Mouse (Mus musculus) kidney, embryonic 15.5 days (tissue): ENCODE results near the gene Syvn1. TPM values are rescaled to one million over a fixed set of nuclear protein-coding genes. Genes with fewer than 3 reads are reported as not detected.
"Not testable (repeated sequence)": the region's sequence is repeated elsewhere in the genome, so short reads cannot be mapped to it uniquely, and the experiment has no call there.

Experiments
- ATAC-seq: fragments of 200-750 bp; cut with Nextera tagmentation; replicated peaks from 2 replicates; pipeline ENCODE4 v1.8.0; 2017; ENCODE audit warnings: moderate TSS enrichment; ENCODE audit not compliant: low FRiP score
- H3K27ac ChIP-seq: fragments of 300-500 bp; sonication (generic); 2 replicates; pipeline ENCODE4 v1.5.1; 2015; ENCODE audit warnings: mild to moderate bottlenecking, inconsistent platforms
- H3K27me3 ChIP-seq: fragments of 300-500 bp; sonication (generic); 2 replicates; pipeline ENCODE4 v1.6.1; 2015; ENCODE audit warnings: inconsistent platforms
- H3K36me3 ChIP-seq: fragments of 300-500 bp; sonication (generic); 2 replicates; pipeline ENCODE4 v1.6.1; 2015; ENCODE audit warnings: inconsistent platforms
- H3K4me1 ChIP-seq: fragments of 300-500 bp; sonication (generic); 2 replicates; pipeline ENCODE4 v1.6.1; 2015; ENCODE audit warnings: inconsistent platforms
- H3K4me2 ChIP-seq: fragments of 300-500 bp; sonication (generic); 2 replicates; pipeline ENCODE4 v1.6.1; 2015; ENCODE audit warnings: moderate library complexity, mild to moderate bottlenecking, inconsistent platforms
- H3K4me3 ChIP-seq: fragments of 300-500 bp; sonication (generic); replicated peaks from 2 replicates; pipeline ENCODE4 v1.5.1; 2015; ENCODE audit warnings: mild to moderate bottlenecking, inconsistent platforms
- H3K9ac ChIP-seq: fragments of 300-500 bp; sonication (generic); 2 replicates; pipeline ENCODE4 v1.6.1; 2015; ENCODE audit warnings: mild to moderate bottlenecking, inconsistent platforms
- H3K9me3 ChIP-seq: fragments of 300-500 bp; sonication (generic); replicated peaks from 2 replicates; pipeline ENCODE4 v1.6.1; 2016; ENCODE audit warnings: inconsistent platforms
- WGBS: fragments of 180-500 bp; shearing (Covaris S2); methylation state at CpG from one replicate; pipeline ENCODE4 v1.1.7; 2015; ENCODE audit warnings: mixed read lengths; 5-methylcytosine and 5-hydroxymethylcytosine counted together
- polyA plus RNA-seq: library from polyadenylated mRNA; unstranded; fragments of >200 nt; fragmentation: Nextera tagmentation; extraction: Ambion mirVana; gene quantifications from 2 replicates; pipeline ENCODE4 v1.2.1, GENCODE M21; 2015

Syvn1 gene
- polyA plus RNA-seq, 1 experiment from 2014 or later, result 35.6 TPM

- Histone ChIP-seq H3K9ac (no peak overlapping the region), H3K4me3 (no peak overlapping the region), H3K4me1 (peaks cover 20% of the 10 kb centered on the region), H3K27ac (no peak overlapping the region), H3K9me3 (no peaks in the 10 kb centered on the region), H3K36me3 (no peaks in the 10 kb centered on the region), H3K4me2 (no peak overlapping the region), H3K27me3 (no peaks in the 10 kb centered on the region)
- 70% methylated on average over 3 of the region's 3 CpGs for WGBS
- no peak for ATAC-seq
Observed at GRCm38 (mm10) chr19:6020276-6020675, 26.1 kb upstream of the Syvn1 start.

DNA sequence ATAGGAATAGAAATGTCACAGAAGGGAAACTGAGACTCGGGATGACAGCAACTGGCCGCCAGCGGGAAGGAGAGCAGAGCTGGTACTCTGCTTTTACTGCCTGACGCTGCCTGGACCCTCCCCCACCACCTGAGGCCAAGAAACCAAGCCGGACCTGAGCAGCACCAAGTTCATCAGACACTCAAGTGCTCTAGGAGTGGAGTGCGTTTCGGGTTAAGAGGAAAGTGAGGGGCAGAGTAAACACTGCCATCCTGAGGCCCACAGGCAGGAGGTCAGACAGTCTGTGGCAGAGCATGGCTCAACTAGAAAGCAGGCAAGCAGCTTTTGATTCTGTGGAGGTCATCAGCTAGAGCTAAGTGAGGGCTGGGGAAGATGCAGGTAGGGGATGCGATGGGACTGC is 23.3 kb upstream of the Syvn1 start:
- Histone ChIP-seq H3K36me3 (no peaks in the 10 kb centered on the region), H3K4me3 (no peak overlapping the region), H3K27ac (no peak overlapping the region), H3K9me3 (no peaks in the 10 kb centered on the region), H3K9ac (no peak overlapping the region), H3K27me3 (no peaks in the 10 kb centered on the region), H3K4me2 (no peak overlapping the region), H3K4me1 (0 out of 2 replicates have a peak, but pooled peaks cover under 1% of the 10 kb centered on the region)
- WGBS, result 44% methylated on average over 8 of the region's 8 CpGs
- no peak for ATAC-seq

GRCm38 (mm10) chr19:6023930-6024329 is 22.4 kb upstream of the Syvn1 start:
- WGBS, result 84% methylated on average over 7 of the region's 7 CpGs
- no peaks in the 10 kb centered on the region for H3K27me3 ChIP-seq
- H3K9me3 ChIP-seq, result no peaks in the 10 kb centered on the region
- H3K9ac ChIP-seq, result no peak overlapping the region
- no peak overlapping the region for H3K4me3 ChIP-seq
- H3K4me1 ChIP-seq, result no peaks in the 10 kb centered on the region
- H3K27ac ChIP-seq, result no peak overlapping the region
- H3K4me2 ChIP-seq, result no peak overlapping the region
- no peaks in the 10 kb centered on the region for H3K36me3 ChIP-seq
- ATAC-seq, result no peak

GRCm38 (mm10) chr19:6028991-6029390 is 17.4 kb upstream of the Syvn1 start:
- no peak overlapping the region for H3K27ac ChIP-seq
- 83% methylated on average over 6 of the region's 6 CpGs for WGBS
- H3K4me2 ChIP-seq, result no peak overlapping the region
- no peaks in the 10 kb centered on the region for H3K4me1 ChIP-seq
- no peak for ATAC-seq
- no peak overlapping the region for H3K4me3 ChIP-seq
- no peaks in the 10 kb centered on the region for H3K9me3 ChIP-seq
- no peaks in the 10 kb centered on the region for H3K27me3 ChIP-seq
- H3K36me3 ChIP-seq, result no peaks in the 10 kb centered on the region
- H3K9ac ChIP-seq, result no peak overlapping the region

DNA sequence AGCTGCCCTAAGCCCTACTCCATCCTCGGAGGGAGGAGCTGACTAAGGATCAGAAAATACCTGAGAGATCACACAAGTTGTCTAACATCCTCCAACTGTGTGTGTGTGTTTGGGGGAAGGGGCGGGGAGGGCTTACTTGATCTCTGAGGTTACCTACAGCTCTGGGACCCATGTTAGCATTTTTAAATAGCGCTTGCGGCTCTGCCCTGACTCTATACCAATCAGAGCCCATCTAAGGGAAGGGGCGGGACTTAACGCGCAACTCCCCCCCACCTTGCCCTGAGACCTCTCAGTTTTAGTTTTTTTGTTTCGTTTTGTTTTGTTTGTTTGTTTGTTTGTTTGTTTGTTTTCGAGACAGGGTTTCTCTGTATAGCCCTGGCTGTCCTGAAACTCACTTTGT is 16.9 kb upstream of the Syvn1 start:
- Histone ChIP-seq H3K9ac (no peak overlapping the region), H3K4me2 (no peak overlapping the region), H3K4me3 (no peak overlapping the region), H3K36me3 (no peaks in the 10 kb centered on the region), H3K27me3 (no peaks in the 10 kb centered on the region), H3K4me1 (no peaks in the 10 kb centered on the region), H3K27ac (no peak overlapping the region), H3K9me3 (no peaks in the 10 kb centered on the region)
- 84% methylated on average over 9 of the region's 9 CpGs for whole genome bisulfite sequencing
- ATAC-seq, result no peak

GRCm38 (mm10) chr19:6030520-6031280 is 15.7 kb upstream of the Syvn1 start:
- no peaks in the 10 kb centered on the region for H3K4me1 ChIP-seq
- ATAC-seq, result no peak
- H3K36me3 ChIP-seq, result no peaks in the 10 kb centered on the region
- no peak overlapping the region for H3K27ac ChIP-seq
- no peaks in the 10 kb centered on the region for H3K27me3 ChIP-seq
- H3K4me3 ChIP-seq, result no peak overlapping the region
- WGBS, result 75% methylated on average over 14 of the region's 14 CpGs
- no peak overlapping the region for H3K9ac ChIP-seq
- no peaks in the 10 kb centered on the region for H3K9me3 ChIP-seq
- no peak overlapping the region for H3K4me2 ChIP-seq

DNA sequence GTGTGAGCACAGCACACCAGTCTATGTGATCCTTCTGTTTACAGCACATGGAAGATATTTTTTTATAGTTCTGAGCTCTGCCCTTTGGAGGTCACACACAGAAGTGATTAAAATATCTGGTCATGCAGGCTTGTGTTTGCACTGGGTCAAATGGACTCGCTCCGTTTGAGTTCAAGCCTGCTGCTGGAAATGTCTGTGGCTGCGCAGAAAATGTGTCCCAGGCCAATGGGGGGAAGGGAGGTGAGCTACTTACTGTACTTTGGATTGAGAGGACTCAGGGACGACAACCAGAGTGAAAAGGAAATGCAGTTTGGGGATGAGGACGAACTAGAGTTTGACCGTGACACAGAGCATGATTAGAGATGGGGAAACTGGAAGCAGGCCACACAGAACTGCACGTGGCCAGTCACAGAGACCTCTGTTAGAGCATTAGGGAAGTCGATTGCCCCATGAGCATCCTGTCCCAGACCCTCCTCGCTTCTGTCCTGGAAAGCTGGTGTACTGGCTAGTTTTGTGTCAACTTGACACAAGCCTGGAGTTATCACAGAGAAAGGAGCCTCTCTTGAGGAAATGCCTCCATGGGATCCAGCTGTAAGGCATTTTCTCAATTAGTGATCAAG is 10.3 kb upstream of the Syvn1 start:
- no peak overlapping the region for H3K27ac ChIP-seq
- H3K9me3 ChIP-seq, result no peaks in the 10 kb centered on the region
- H3K4me1 ChIP-seq, result no peaks in the 10 kb centered on the region
- H3K9ac ChIP-seq, result no peak overlapping the region
- no peak for ATAC-seq
- no peaks in the 10 kb centered on the region for H3K36me3 ChIP-seq
- no peak overlapping the region for H3K4me3 ChIP-seq
- 70% methylated on average over 9 of the region's 9 CpGs for WGBS
- H3K4me2 ChIP-seq, result no peak overlapping the region
- H3K27me3 ChIP-seq, result no peaks in the 10 kb centered on the region

DNA sequence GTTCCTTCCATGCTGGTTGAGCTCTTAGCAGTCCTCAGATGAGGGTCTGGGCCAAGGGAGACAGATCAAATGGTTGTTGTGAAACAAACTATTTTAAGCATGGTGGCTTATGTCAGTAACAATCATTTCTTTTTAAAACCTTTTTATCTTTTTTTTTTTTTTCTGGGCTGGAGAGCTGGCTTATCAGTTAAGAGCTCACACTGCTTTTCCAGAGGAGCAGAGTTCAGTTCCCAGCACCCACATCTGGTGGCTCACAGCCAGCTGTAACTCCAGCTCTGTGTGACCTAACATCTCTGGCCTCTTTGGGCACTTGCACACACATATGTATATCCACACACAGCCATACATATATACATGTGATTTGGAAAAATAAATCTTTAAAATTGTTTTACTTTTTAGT is 8.7 kb upstream of the Syvn1 start:
- H3K4me3 ChIP-seq, result no peak overlapping the region
- no peak for ATAC-seq
- H3K27ac ChIP-seq, result no peak overlapping the region
- no peaks in the 10 kb centered on the region for H3K36me3 ChIP-seq
- no peak overlapping the region for H3K9ac ChIP-seq
- H3K9me3 ChIP-seq, result no peaks in the 10 kb centered on the region
- peaks cover 11% of the 10 kb centered on the region for H3K4me1 ChIP-seq
- no peak overlapping the region for H3K4me2 ChIP-seq
- no peaks in the 10 kb centered on the region for H3K27me3 ChIP-seq

DNA sequence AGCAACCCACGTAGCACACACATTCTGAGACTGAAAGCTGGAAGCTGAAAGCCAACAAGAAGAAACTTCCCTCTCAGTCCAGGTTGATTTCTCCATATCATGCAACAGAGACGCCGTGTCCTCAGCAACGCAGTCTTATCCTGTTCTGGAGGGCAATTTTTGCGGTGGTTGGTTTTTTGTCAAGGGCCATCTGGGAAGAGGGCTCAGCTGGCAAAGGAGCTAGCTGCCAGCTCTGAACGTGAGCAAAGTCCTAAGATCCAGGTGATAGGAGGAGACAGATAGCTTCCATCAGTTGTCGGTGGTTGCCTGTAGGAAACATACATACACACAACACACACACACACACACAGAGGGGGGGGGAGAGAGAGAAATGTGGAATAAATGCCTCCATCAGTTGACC is 8.1 kb upstream of the Syvn1 start:
- no peak overlapping the region for H3K27ac ChIP-seq
- WGBS, result 82% methylated on average over 7 of the region's 7 CpGs
- H3K4me3 ChIP-seq, result no peak overlapping the region
- H3K4me1 ChIP-seq, result peaks cover 11% of the 10 kb centered on the region
- H3K9me3 ChIP-seq, result no peaks in the 10 kb centered on the region
- no peaks in the 10 kb centered on the region for H3K36me3 ChIP-seq
- no peaks in the 10 kb centered on the region for H3K27me3 ChIP-seq
- ATAC-seq, result no peak
- H3K9ac ChIP-seq, result no peak overlapping the region
- H3K4me2 ChIP-seq, result no peak overlapping the region

DNA sequence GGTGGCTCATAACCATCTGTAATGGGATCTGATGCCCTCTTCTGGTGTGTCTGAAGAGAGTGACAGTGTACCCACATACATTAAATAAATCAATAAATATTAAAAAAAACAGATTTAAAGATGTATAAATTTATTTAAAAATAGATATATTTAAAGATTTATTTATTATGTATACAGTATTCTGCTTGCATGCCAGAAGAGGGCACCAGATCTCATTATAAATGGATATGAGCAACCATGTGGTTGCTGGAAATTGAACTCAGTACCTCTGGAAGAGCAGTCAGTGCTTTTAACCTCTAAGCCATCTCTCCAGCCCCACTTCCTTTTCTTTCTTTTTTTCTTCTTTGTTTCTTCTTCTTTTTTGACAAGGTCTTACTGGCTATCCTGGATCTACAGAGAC is 6.4 kb upstream of the Syvn1 start:
- no peak overlapping the region for H3K4me3 ChIP-seq
- no peaks in the 10 kb centered on the region for H3K27me3 ChIP-seq
- H3K9me3 ChIP-seq, result no peaks in the 10 kb centered on the region
- no peaks in the 10 kb centered on the region for H3K36me3 ChIP-seq
- H3K4me1 ChIP-seq, result peaks cover 12% of the 10 kb centered on the region
- H3K4me2 ChIP-seq, result no peak overlapping the region
- no peak overlapping the region for H3K27ac ChIP-seq
- no peak for ATAC-seq
- H3K9ac ChIP-seq, result no peak overlapping the region

GRCm38 (mm10) chr19:6042293-6042692 is 4.1 kb upstream of the Syvn1 start:
- ATAC-seq, result no peak
- H3K4me2 ChIP-seq, result no peak overlapping the region

GRCm38 (mm10) chr19:6044102-6044501 is 2.3 kb upstream of the Syvn1 start:
- not testable (repeated sequence) for H3K4me2 ChIP-seq, H3K27ac ChIP-seq, H3K9ac ChIP-seq, H3K4me3 ChIP-seq, ATAC-seq, H3K27me3 ChIP-seq, H3K9me3 ChIP-seq
- Histone ChIP-seq H3K36me3 (peaks cover 11% of the 10 kb centered on the region), H3K4me1 (peaks cover 38% of the 10 kb centered on the region)
- WGBS, result 63% methylated on average over 4 of the region's 4 CpGs

More at GRCm38 (mm10) chr19:6042293-6042692, 4.1 kb upstream of the Syvn1 start:
- Histone ChIP-seq H3K36me3 (no peaks in the 10 kb centered on the region), H3K9ac (0 out of 2 replicates have a peak overlapping the region, but pooled peaks have one; percentile 10), H3K4me3 (no peak overlapping the region), H3K4me1 (peaks cover 22% of the 10 kb centered on the region), H3K27ac (peak overlapping the region; percentile 56; the same call in 1 of the 2 replicates), H3K27me3 (no peaks in the 10 kb centered on the region), H3K9me3 (no peaks in the 10 kb centered on the region)
- 83% methylated on average over 9 of the region's 9 CpGs for WGBS
